Mouse (Mus musculus) Muller cell, postnatal 12 days (primary cell): ENCODE measurements at regions not wholly inside any gene's neighbourhood (a gene's known extent, or its start where the extent isn't known, plus 50 kb on each side); places are given as distances from the start of the nearest gene placed in this dataset.

Experiments used
- DNase-seq: peaks from one replicate; pipeline ENCODE4 v3.0.0-alpha.2; 2015; ENCODE audit errors: inconsistent ontology term

DNA sequence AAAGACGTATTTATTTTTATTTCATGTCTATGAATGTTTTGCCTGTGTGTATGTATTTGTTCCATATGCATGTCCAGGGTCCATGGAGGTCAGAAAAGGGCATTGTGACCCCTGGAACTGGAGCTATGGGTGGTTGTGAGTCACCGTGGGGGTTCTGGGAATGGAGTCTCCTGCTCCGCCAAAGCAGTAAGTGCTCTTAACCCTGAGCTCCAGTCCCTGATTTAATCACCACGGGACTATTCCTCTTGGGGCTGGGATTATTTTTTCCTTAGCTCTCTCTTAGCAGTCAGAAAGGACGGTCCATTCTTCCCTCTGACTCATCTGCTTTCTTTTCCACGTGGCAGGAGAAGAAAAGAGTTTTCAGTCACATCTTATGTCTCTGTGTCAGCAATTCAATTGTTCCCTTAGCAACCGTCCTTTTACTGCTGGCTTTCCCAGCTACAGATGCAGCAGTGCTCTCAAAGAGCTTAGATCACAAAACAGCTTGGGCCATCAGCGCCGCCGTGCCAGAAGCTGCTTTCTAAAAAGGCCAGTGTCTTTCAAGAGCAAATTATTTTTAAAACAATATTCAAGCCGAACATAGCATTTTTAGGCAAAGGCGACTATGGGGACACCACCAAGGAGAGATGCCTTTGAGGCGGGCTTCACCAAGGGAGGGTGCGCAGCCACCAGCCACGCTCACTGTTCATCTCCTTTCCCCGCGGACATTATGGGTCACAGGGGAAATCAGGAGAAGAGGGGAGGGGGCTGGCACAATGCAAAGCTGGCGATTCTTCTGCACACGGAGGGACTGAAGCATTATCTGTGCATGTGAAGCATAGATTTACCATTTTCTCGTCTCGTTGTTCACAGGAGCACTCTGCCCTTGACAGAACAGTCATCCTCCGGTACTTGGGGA, 110.8 kb downstream of the Map3k7 start:
- DNase-seq = peak; percentile 87

- no peak for DNase-seq
Measured at GRCm38 (mm10) chr4:32076391-32076925, 112.6 kb downstream of the Map3k7 start.

DNA sequence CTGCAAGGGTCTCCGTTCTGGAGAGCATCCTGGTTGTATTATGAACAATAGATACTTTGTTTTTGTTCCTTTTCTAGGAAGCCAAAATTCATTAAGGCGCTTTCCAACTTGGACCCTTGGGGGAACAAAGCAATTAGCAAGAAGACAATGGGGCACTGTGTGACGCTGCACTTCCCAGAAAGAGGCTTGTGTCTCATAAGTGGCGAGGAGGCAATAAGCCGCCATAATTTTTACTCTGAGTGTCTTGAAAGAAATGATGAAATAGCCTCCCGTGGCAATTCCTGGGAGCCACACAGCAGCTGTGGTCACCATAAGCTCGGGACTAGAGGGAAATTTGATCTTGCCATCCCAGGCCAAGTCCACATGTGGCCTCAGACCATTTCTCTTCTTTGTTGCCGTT, 119.6 kb downstream of the Map3k7 start:
- DNase-seq = peak; percentile 71

- DNase-seq = no peak
Measured at GRCm38 (mm10) chr4:32084250-32084869, 120.5 kb downstream of the Map3k7 start.

GRCm38 (mm10) chr4:32085040-32085439, 121.1 kb downstream of the Map3k7 start:
- DNase-seq = no peak

DNA sequence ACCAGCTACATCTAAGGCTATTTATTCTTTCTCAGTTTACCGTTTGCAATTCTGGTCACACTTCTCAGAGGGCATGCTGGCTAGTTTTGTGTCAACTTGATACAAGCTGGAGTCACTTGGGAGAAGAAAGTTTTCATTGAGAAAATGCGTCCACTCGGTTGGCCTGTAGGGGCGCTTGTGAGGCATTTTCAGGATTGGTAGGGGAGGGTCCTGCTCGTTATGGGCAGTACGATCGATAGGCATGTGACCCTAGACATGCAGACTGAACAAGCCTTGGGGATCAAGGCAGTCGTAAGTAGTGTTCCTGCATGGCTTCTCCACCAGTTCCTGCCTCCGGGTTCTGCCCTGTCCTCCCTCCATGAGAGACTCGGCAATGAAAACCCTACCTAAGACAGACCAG, 127.2 kb downstream of the Map3k7 start:
- DNase-seq = no peak

DNA sequence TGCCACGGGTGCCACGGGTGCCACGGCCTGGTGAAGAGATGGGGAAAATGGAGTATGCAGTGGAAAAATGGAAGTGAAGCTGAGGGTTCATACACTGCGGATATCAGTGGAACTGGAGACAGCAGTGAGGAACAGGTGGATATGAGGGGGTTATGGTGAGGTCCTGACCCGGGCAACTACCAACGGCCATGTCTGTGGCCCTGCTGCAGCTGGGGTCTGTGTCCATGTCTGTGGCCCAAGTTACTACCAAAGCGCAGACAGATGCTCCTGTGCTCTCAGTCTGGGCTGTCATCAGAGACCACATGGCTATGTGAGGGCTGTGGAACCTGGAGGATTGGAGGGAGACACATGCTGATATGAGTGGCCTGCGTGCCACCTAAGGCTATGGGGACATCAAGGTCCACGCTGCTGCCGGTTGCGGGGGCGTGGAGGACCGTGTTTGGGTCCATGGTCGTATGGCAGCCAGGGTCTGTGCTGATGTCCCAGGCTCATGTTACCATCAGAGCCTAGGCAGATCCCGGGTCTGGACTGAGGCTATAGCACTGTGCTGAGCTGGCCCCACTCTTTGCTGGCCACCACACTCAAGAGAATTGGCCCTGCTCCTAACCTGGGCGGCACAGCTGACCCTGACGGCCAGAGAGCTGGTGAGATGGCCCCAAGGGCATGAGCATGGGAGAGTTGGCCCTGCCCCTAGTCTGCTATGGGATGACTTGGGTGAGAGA, 128.6 kb downstream of the Map3k7 start:
- DNase-seq = no peak

- DNase-seq = no peak
Measured at GRCm38 (mm10) chr4:32098233-32098632, 134.3 kb downstream of the Map3k7 start.

DNA sequence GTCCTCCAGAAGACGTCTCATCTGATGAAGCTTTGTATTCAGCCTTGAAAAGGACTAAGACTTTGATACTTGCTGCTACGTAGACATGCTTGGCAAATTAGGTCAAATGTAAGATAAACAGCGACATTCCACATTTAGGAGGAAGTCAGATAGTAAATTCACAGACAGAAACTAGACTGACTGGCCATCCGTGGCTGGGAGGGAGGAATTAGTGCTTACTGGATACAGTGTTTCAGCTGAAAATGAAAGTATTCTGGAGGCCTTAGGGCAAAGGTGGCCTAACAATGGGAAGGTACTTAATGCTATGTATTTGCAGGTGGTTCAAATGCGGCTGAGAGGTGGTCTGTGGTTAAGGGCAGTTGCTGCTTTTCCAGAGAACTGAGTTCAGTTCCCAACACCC, 137.1 kb downstream of the Map3k7 start:
- no peak for DNase-seq

GRCm38 (mm10) chr4:32106664-32107171, 131.9 kb upstream of the Bach2 start:
- peak; percentile 12 for DNase-seq

- DNase-seq = no peak
Measured at GRCm38 (mm10) chr4:32122320-32122719, 116.3 kb upstream of the Bach2 start.

GRCm38 (mm10) chr4:32126828-32127227, 111.8 kb upstream of the Bach2 start:
- no peak for DNase-seq

GRCm38 (mm10) chr4:32130594-32130993, 108.0 kb upstream of the Bach2 start:
- DNase-seq = no peak

- no peak for DNase-seq
Measured at GRCm38 (mm10) chr4:32131819-32132218, 106.8 kb upstream of the Bach2 start.

DNA sequence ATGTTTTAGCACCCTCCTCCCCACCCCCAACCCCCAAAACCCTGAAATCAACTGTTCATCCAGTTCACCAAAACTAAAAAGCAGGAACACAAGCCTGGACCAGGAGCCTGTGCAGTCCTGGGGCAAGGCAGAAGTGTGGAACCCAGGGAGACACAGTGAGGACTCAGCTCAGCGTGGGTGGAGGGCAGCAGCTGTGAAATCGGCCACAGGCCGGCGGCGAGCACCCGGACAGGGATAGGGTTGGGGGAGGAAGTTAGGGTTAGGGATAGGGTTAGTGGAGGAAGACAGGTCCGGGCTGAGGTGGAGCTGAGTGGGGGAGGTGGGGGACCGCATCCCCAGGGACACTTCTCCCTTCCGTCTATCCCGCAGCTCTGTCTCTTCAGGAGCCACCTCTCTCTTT, 102.5 kb upstream of the Bach2 start:
- DNase-seq = no peak

DNA sequence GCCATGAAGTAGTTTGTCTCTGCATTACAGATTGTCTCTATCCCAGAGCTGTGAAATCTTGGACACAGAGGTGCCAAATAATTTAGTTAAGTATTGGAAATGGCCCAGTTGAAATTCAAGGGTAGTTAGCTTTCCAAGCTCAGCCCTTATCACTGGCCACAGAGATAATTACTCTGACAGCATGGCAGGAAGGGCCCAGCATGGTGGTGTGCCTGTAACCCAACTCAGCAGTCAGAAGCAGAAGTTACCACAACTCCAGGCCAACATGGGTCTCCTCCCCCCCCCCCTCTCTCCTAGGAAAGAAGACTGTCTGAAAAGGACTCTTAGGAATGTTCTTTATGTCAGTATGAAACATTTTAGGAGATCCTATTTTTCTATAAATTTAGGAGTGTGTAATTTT, 101.4 kb upstream of the Bach2 start:
- peak; percentile 47 for DNase-seq

DNA sequence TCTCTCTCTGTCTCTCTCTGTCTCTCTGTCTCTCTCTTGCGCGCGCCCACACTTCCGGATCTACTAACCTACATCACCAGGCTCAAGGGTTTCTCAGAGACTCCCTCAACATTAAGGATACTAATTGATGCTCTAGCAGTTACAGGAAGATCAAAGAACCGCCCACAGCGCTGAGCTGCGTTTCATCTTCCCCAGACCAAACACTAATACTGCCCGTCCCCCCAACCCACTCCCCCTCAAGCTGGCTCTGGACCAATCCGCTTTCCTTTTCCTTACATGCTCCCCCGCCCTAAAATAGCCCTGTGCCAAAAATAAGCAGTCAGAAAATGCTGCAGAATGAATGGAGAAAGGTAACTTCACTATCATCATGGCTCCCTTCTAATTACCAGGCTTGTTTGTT, 100.6 kb upstream of the Bach2 start:
- DNase-seq = no peak

- no peak for DNase-seq
Measured at GRCm38 (mm10) chr4:32139586-32139985, 99.0 kb upstream of the Bach2 start.

DNA sequence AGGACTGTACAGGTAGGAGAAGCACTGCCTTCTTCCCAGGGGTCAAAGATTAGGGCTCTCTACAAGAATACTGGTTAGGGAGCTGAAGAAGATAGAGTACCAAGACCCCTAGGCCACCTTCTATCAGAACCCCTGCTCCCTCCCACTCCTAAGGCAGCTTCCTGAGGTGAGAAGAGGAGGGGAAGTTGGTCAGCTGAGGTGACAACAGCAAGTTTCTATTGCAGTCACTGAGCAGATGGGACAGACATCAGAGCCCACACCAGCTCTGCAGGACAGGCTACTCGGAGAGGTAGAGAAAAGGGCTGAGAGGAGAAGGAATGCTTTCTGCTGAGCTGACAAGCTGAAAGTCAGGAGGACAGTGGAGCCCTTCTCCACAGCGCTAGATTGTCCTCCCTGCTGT, 98.5 kb upstream of the Bach2 start:
- no peak for DNase-seq

GRCm38 (mm10) chr4:32142198-32142597, 96.4 kb upstream of the Bach2 start:
- DNase-seq = no peak

GRCm38 (mm10) chr4:32147146-32147545, 91.5 kb upstream of the Bach2 start:
- no peak for DNase-seq

DNA sequence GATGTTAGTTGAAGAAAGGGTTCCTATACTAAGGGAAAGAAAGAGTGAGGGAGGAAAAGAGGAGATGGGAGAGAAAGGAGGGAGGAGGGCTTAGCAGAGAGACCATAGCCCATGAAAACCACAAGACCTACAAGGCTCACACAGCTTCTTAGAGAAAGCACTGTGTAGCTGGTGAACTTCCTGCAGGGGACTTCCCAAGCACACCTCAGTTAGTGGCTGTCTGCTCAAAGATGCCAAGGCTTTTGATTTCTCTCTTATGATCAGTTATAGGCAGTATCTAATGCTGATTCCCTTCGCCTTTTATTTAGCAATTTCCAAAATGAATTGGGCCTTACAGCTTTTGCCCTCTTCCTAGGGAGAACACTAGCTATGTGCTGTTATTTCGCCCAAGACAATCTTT, 90.0 kb upstream of the Bach2 start:
- DNase-seq = no peak
